Mouse (Mus musculus): Measurements from ENCODE around the gene Plagl1. TPM values are rescaled to one million over a fixed set of nuclear protein-coding genes. Genes with fewer than 3 reads are reported as not detected.
A peak's percentile ranks its signal among the peaks of the same experiment; 100 is the strongest.

The Plagl1 gene
- polyA plus RNA-seq, 1 experiment from 2014 or later: 44.1 TPM

- WGBS: 84% methylated on average over 2 of the region's 2 CpGs
- Histone ChIP-seq H3K9me3 (ENCODE audit: control insufficient read depth, low read length) (no peaks in the 10 kb centered on the region), H3K4me3 (replicated peaks; ENCODE audit: low read length) (no peak overlapping the region), H3K36me3 (replicated peaks; ENCODE audit: control insufficient read depth, insufficient read depth) (no peaks in the 10 kb centered on the region), H3K9ac (no peak overlapping the region), H3K4me2 (replicated peaks) (no peak overlapping the region), H3K27me3 (ENCODE audit: control insufficient read depth, insufficient read depth, low read length) (no peaks in the 10 kb centered on the region), H3K27ac (no peak overlapping the region), H3K4me1 (replicated peaks; ENCODE audit: control insufficient read depth, insufficient read depth, low read length) (no peaks in the 10 kb centered on the region)
- no peak for DNase-seq (ENCODE audit: low spot score)
- no peak for ATAC-seq (ENCODE audit: low FRiP score)
Observed at GRCm38 (mm10) chr10:13140434-13140833, 80.1 kb downstream of the Plagl1 start.

GRCm38 (mm10) chr10:13150435-13150834 lies 90.1 kb downstream of the Plagl1 start:
- no peak overlapping the region for H3K9ac ChIP-seq
- H3K4me2 ChIP-seq (replicated peaks): no peak overlapping the region
- DNase-seq (ENCODE audit: low spot score) (peak; percentile 28), ATAC-seq (ENCODE audit: low FRiP score) (no peak)
- no peak overlapping the region for H3K4me3 ChIP-seq (replicated peaks; ENCODE audit: low read length)
- H3K36me3 ChIP-seq (replicated peaks; ENCODE audit: control insufficient read depth, insufficient read depth): no peaks in the 10 kb centered on the region
- no peaks in the 10 kb centered on the region for H3K9me3 ChIP-seq (ENCODE audit: control insufficient read depth, low read length)
- H3K27ac ChIP-seq: no peak overlapping the region
- 57% methylated on average over 3 of the region's 3 CpGs for WGBS
- no peaks in the 10 kb centered on the region for H3K27me3 ChIP-seq (ENCODE audit: control insufficient read depth, insufficient read depth, low read length)
- H3K4me1 ChIP-seq (replicated peaks; ENCODE audit: control insufficient read depth, insufficient read depth, low read length): no peaks in the 10 kb centered on the region

- ATAC-seq (ENCODE audit: low FRiP score) (no peak), DNase-seq (ENCODE audit: low spot score) (no peak)
- Histone ChIP-seq H3K4me2 (replicated peaks) (no peak overlapping the region), H3K27ac (no peak overlapping the region), H3K4me3 (replicated peaks; ENCODE audit: low read length) (no peak overlapping the region), H3K27me3 (ENCODE audit: control insufficient read depth, insufficient read depth, low read length) (no peaks in the 10 kb centered on the region), H3K9ac (no peak overlapping the region), H3K36me3 (replicated peaks; ENCODE audit: control insufficient read depth, insufficient read depth) (no peaks in the 10 kb centered on the region), H3K9me3 (ENCODE audit: control insufficient read depth, low read length) (no peaks in the 10 kb centered on the region), H3K4me1 (replicated peaks; ENCODE audit: control insufficient read depth, insufficient read depth, low read length) (no peaks in the 10 kb centered on the region)
- WGBS: 86% methylated on average over 5 of the region's 5 CpGs
Observed at GRCm38 (mm10) chr10:13151353-13151752, 91.0 kb downstream of the Plagl1 start.

- H3K36me3 ChIP-seq (replicated peaks; ENCODE audit: control insufficient read depth, insufficient read depth): no peaks in the 10 kb centered on the region
- no peaks in the 10 kb centered on the region; the same call in 1 of the 2 replicates for H3K9me3 ChIP-seq (ENCODE audit: control insufficient read depth, low read length)
- H3K4me3 ChIP-seq (replicated peaks; ENCODE audit: low read length): no peak overlapping the region
- no peak for DNase-seq (ENCODE audit: low spot score)
- ATAC-seq (ENCODE audit: low FRiP score): no peak
- H3K27ac ChIP-seq: no peak overlapping the region
- no peaks in the 10 kb centered on the region for H3K4me1 ChIP-seq (replicated peaks; ENCODE audit: control insufficient read depth, insufficient read depth, low read length)
- WGBS: 90% methylated on average over 4 of the region's 4 CpGs
- no peak overlapping the region for H3K9ac ChIP-seq
- H3K27me3 ChIP-seq (ENCODE audit: control insufficient read depth, insufficient read depth, low read length): no peaks in the 10 kb centered on the region
- no peak overlapping the region for H3K4me2 ChIP-seq (replicated peaks)
Observed at GRCm38 (mm10) chr10:13152811-13153364, 92.6 kb downstream of the Plagl1 start.

GRCm38 (mm10) chr10:13155377-13155776 lies 95.1 kb downstream of the Plagl1 start:
- Histone ChIP-seq H3K4me2 (replicated peaks) (no peak overlapping the region), H3K4me3 (replicated peaks; ENCODE audit: low read length) (no peak overlapping the region), H3K27me3 (ENCODE audit: control insufficient read depth, insufficient read depth, low read length) (no peaks in the 10 kb centered on the region), H3K27ac (no peak overlapping the region), H3K9me3 (ENCODE audit: control insufficient read depth, low read length) (no peaks in the 10 kb centered on the region; the same call in 1 of the 2 replicates), H3K4me1 (replicated peaks; ENCODE audit: control insufficient read depth, insufficient read depth, low read length) (no peaks in the 10 kb centered on the region), H3K9ac (no peak overlapping the region), H3K36me3 (replicated peaks; ENCODE audit: control insufficient read depth, insufficient read depth) (no peaks in the 10 kb centered on the region)
- ATAC-seq (ENCODE audit: low FRiP score) (no peak), DNase-seq (ENCODE audit: low spot score) (no peak)
- WGBS: 71% methylated on average over 5 of the region's 5 CpGs

GRCm38 (mm10) chr10:13160913-13161312 lies 100.6 kb downstream of the Plagl1 start:
- no peaks in the 10 kb centered on the region for H3K27me3 ChIP-seq (ENCODE audit: control insufficient read depth, insufficient read depth, low read length)
- no peaks in the 10 kb centered on the region; the same call in 1 of the 2 replicates for H3K9me3 ChIP-seq (ENCODE audit: control insufficient read depth, low read length)
- DNase-seq (ENCODE audit: low spot score) (no peak), ATAC-seq (ENCODE audit: low FRiP score) (no peak)
- H3K36me3 ChIP-seq (replicated peaks; ENCODE audit: control insufficient read depth, insufficient read depth): no peaks in the 10 kb centered on the region
- H3K4me1 ChIP-seq (replicated peaks; ENCODE audit: control insufficient read depth, insufficient read depth, low read length): no peaks in the 10 kb centered on the region
- WGBS: 91% methylated on average over 4 of the region's 4 CpGs
- H3K4me2 ChIP-seq (replicated peaks): no peak overlapping the region
- H3K9ac ChIP-seq: no peak overlapping the region
- H3K27ac ChIP-seq: no peak overlapping the region
- no peak overlapping the region for H3K4me3 ChIP-seq (replicated peaks; ENCODE audit: low read length)

GRCm38 (mm10) chr10:13162031-13162430 lies 101.7 kb downstream of the Plagl1 start:
- no peak for ATAC-seq (ENCODE audit: low FRiP score)

GRCm38 (mm10) chr10:13168461-13168860 lies 108.2 kb downstream of the Plagl1 start:
- no peak overlapping the region for H3K27ac ChIP-seq
- no peak for DNase-seq (ENCODE audit: low spot score)
- no peak overlapping the region for H3K4me2 ChIP-seq (replicated peaks)

More at GRCm38 (mm10) chr10:13162031-13162430, 101.7 kb downstream of the Plagl1 start:
- no peak overlapping the region for H3K27ac ChIP-seq
- no peak overlapping the region for H3K4me3 ChIP-seq (replicated peaks; ENCODE audit: low read length)
- 84% methylated on average over 4 of the region's 4 CpGs for WGBS
- H3K4me1 ChIP-seq (replicated peaks; ENCODE audit: control insufficient read depth, insufficient read depth, low read length): no peaks in the 10 kb centered on the region
- no peaks in the 10 kb centered on the region for H3K27me3 ChIP-seq (ENCODE audit: control insufficient read depth, insufficient read depth, low read length)
- H3K36me3 ChIP-seq (replicated peaks; ENCODE audit: control insufficient read depth, insufficient read depth): no peaks in the 10 kb centered on the region
- no peaks in the 10 kb centered on the region; the same call in 1 of the 2 replicates for H3K9me3 ChIP-seq (ENCODE audit: control insufficient read depth, low read length)
- H3K9ac ChIP-seq: no peak overlapping the region
- DNase-seq (ENCODE audit: low spot score): no peak
- no peak overlapping the region for H3K4me2 ChIP-seq (replicated peaks)

GRCm38 (mm10) chr10:13170739-13171448 lies 110.6 kb downstream of the Plagl1 start:
- Histone ChIP-seq H3K4me3 (replicated peaks; ENCODE audit: low read length) (no peak overlapping the region), H3K4me2 (replicated peaks) (no peak overlapping the region), H3K27me3 (ENCODE audit: control insufficient read depth, insufficient read depth, low read length) (no peaks in the 10 kb centered on the region), H3K36me3 (replicated peaks; ENCODE audit: control insufficient read depth, insufficient read depth) (no peaks in the 10 kb centered on the region), H3K27ac (no peak overlapping the region), H3K9ac (no peak overlapping the region), H3K9me3 (ENCODE audit: control insufficient read depth, low read length) (no peaks in the 10 kb centered on the region), H3K4me1 (replicated peaks; ENCODE audit: control insufficient read depth, insufficient read depth, low read length) (peaks cover 12% of the 10 kb centered on the region)
- ATAC-seq (ENCODE audit: low FRiP score): peak; percentile 80
- 35% methylated on average over 12 of the region's 12 CpGs for WGBS
- peak; percentile 65 for DNase-seq (ENCODE audit: low spot score)

More at GRCm38 (mm10) chr10:13168461-13168860, 108.2 kb downstream of the Plagl1 start:
- no peaks in the 10 kb centered on the region for H3K9me3 ChIP-seq (ENCODE audit: control insufficient read depth, low read length)
- no peak overlapping the region for H3K4me3 ChIP-seq (replicated peaks; ENCODE audit: low read length)
- ATAC-seq (ENCODE audit: low FRiP score): no peak
- no peaks in the 10 kb centered on the region for H3K36me3 ChIP-seq (replicated peaks; ENCODE audit: control insufficient read depth, insufficient read depth)
- H3K9ac ChIP-seq: no peak overlapping the region
- H3K4me1 ChIP-seq (replicated peaks; ENCODE audit: control insufficient read depth, insufficient read depth, low read length): peaks cover 12% of the 10 kb centered on the region
- WGBS: 90% methylated on average over 5 of the region's 5 CpGs
- H3K27me3 ChIP-seq (ENCODE audit: control insufficient read depth, insufficient read depth, low read length): no peaks in the 10 kb centered on the region

Measured in hindbrain, embryonic 14.5 days (tissue).